Mouse (Mus musculus) megakaryocyte-erythroid progenitor cell, adult 5-6 weeks (primary cell): ENCODE data around the gene Pou2f2. TPM values are rescaled to one million over a fixed set of nuclear protein-coding genes. Genes with fewer than 3 reads are reported as not detected.
"Not testable (repeated sequence)": the region's sequence is repeated elsewhere in the genome, so short reads cannot be mapped to it uniquely, and the experiment has no call there.

Experiments
- ATAC-seq: replicated peaks from 2 replicates; pipeline ENCODE4 v1.8.0; 2016; ENCODE audit warnings: mild to moderate bottlenecking, inconsistent platforms; ENCODE audit not compliant: severe bottlenecking, poor library complexity, low FRiP score, low TSS enrichment
- total RNA-seq, 2 experiments: library from RNA; stranded (forward) in 1 of 2; stranded (reverse) in 1 of 2; fragments of 200-1000, 215-1000 nt in 1 of 2; fragments of >200 nt in 1 of 2; fragmentation: Nextera tagmentation in 1 of 2; gene quantifications; 2 replicates each; pipeline ENCODE4 v1.2.3; 2014 to 2017

Pou2f2 gene
- total RNA-seq, 2 experiments from 2014 or later = 0.57 TPM; not detected in 1

DNA sequence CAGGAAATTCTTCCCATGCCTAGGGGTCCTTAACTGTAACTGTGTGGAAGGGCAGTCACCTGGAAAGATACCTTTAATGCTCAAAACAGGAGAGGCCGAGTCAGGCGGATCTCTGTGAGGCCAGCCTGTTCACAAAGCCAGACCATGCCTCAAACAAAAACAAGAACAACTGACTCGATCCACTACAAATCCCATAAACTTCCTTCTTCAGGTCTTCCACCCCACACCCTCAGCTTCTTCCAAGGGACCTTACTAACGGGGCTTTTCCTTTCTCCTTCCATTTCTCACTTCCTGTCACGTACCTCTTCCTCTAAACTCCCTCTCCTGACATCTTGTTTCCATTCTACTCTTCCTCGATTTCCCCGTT, 103.2 kb downstream of the Pou2f2 start:
- ATAC-seq = no peak

DNA sequence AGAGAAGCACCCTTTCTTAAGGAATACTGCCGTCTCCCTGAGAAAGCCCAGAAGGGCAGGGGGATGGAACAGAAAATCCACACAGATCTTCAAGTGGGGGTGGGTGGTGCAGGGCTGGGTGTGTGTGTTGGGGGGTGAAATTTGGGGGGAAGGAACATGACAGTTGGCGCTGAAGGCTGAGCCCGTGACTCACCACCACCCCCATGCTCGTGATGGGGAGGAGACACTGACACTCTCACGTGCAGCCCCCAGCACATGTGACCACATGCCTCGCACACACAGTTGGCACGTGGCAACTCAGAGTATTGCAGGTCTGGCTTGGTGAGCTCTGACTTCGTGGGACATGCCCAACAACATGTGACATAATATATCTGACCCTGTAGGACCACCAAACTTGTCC, 105.6 kb downstream of the Pou2f2 start:
- no peak for ATAC-seq

DNA sequence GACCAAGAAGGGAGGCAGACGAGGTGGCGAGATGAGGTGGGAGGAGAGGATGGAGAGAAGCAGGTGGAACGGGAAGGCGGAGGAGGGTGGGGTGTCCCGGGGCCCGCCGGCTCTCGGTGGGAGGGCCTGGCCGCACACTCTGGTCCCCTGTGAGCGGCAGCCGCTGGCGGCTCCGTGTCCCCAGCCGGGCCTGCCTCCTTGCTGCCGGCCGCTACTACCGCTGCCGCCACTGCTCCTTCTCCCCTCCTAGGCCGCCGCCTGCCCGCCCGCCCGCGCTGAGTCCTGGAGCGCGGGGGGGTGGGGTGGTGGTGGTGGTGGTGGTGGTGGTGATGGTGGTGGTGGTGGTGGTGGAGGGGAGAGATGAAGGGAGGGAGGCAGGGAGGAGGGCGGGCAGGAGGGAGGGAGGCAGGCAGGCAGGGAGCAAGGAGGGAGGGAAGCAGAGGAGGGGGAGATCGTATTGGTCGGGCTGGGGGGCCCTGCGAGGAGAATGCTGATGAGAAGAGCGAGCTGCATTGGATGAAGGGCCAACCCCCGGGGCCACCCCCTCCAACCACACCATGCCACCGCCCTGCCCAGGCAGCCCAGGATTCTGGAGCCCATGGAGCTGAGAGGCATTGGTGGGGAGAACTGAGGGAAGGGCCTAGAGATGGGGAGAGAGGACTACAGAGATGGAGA, 106.7 kb downstream of the Pou2f2 start:
- no peak for ATAC-seq

DNA sequence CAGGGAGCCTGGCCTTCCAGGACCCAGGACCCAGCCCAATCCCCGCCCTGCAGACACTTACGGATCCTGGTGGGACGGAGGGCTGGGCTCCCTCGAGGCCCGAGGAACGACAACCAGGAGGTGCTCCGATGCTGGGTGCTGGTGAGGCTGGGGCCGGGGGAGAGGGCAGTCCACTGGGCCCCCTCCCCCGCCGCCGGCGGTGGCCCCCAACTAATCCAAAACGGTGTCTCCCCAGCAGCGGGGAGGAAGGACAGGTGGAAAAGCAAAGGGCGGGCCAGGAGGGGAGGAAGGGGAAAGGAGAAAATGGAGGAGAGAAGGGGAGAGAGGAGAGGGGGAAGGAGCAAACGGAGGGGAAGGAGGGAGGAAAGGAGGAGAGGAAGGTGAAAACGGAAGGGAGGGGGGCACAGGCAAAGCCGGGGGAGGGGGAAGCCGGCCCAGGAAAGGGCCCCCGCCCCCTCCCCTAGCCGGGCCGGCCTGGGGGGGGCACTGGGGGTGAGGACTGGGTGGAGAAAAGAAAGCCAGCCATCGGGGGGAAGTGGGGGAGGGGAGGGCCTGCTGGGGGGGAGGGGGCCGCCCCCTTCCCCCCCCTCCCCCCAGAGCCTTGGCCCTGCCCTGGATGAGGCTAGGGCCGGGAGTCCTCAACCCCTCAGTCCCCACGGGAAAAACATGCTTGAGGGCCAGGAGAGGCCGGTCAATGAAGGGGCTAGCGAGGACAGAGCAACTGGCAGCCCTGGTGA, 107.4 kb downstream of the Pou2f2 start, which contains the start of the genes Grik5 and Zfp574:
TSS of gene Grik5 (minus strand) at position 368 of the 737 bp plus-strand sequence.
TSS of gene Zfp574 (plus strand) at position 589 of the 737 bp plus-strand sequence.
- ATAC-seq = no peak

DNA sequence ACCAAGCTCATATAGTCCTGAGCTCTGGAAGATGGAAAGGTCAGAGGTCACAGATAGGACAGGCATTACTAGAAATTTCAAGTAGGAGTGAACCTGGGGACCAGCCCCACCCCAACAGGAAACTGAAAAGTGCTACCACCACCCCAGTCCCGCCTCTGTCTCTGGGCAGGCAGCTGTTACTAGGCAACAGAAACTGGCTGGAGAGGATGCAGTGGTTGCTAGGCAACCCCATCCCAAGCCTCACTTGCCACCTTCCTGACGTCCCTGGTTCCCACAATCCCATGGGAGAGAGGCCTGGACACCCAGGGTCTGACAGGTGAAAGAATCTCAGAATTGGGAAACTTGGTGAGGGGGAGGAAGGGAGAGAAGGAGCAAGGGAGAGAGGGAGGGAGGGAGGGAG, 110.8 kb downstream of the Pou2f2 start:
- ATAC-seq = no peak

DNA sequence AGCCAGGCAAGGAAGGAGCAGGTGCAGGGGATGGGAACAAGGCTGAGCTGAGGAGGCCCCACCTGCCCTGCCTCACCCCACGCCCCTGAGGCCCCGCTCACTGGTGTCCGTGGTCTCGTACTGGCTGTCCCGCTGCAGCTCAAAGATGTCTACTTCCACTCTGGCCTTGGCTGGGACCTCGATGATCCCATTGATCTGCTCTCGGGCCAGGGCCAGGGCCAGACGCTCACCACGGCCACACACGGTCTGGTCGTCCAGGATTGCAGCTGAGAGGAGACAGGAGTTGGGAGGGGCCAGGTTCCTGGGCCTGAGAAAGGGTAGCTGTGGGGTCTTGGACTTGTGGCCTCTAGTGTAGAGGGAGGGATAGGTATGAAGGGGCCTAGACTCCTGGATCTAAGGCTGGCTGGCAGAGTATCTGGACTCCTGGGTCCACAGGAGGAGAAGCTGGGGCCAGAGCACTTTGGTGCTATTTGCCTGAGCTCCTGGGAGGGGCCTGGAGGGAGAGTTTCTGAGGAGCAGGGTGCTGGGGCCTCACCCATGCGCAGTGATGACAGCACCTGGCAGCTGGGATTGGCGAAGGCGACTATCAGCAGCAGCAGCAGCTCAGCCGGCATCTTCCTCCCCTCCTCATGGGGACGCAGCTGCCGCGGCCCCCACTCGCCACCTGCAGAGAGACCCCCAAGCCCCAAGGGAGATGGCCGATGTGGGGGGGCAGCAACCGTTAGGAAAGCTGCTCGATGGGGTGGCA, 111.4 kb downstream of the Pou2f2 start:
- no peak for ATAC-seq

DNA sequence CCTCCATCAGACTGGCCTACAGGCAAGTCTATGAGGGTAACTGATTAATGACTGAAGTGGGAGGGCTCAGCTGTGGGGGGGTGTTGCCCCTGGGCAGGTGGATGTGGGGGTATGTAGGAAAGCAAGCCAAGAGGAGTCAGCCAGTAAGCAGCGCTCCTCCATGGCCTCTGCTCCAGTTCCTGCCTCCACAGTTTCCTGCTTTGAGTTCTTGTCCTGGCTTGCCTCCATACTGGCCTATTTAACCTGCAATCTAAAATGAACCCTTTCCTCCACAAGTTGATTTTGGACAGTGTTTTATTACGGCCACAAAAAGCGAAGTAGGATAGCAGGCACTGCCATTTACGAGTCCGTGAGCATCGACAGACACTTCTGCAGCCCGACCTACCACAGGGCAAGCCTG, 112.2 kb downstream of the Pou2f2 start:
- ATAC-seq = no peak

DNA sequence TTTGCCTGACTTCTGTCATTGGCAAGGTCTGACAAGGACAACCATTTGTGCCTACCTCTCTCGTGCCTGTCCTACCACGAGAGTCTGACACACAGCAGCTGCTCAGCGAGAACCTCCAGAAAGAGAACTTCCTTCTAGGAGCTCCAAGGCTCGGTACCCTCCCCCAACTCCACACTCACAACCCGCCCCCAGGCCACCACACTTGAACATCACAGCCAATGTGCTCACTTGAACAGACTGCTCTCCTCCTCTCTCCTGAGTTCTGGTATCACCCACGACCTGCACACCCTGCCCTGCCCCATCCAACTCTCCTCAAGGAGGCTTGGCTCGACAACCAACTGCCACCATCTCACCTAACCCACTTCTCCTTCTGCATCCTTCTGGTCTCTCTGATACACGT, 115.6 kb downstream of the Pou2f2 start:
- ATAC-seq = no peak

DNA sequence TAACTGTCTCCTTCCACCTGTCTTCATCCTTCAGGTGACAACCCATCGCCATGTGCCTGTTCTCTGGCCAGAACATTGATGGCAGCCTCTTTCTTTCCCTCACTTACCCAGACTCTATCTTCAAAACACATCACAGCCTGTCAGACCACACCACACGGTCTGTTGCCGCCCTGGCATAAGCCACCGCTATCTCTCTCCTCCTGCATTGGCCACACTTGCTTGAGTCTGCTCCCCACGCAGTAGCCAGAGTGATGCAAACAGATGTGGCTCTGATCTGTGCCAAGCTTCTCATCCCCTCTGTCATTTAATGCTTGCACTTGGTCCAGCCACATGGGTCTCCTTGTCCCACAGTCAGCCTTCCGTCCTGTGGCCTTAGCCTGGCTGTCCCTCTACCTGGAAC, 116.2 kb downstream of the Pou2f2 start:
- peak; percentile 96 for ATAC-seq

DNA sequence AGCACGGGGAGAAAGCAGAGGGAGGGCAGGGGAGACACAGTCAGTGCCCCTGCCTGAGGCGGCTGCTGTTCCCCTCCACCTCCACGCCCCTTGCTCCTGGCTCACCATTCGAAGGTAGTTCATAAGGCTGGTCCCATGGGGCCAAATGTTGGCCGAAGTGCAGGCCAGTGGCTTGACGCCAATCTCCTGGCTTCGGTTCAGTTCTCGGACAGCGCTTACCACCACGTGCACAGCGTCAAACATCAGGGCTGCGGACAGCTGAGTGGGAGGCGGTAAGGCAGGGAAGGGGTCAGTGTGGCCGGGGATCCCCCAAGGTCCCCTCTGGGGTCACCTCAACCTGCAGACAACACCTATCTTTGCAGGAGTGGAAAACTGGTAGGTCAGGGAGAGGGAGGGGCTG, 120.7 kb downstream of the Pou2f2 start:
- ATAC-seq = no peak

DNA sequence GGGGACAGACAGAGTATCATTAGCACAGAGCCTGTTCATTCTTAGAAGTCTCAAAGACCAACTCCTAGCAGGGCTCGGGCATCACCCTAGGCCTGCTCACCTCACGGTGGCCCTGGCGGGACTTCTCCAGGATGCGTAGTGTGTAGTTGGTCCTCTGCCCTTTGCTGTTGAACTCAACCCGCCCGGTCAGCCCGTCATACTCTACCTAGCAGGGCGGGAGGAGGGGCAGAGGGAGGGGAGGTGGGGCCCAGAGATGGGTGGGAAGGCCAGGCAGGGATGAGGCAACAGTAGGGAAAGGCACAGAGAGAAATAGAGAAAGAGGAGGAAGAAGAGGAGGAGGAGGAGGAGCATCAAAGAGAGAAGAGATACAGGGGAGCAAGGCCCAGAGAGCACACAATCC, 121.1 kb downstream of the Pou2f2 start:
- ATAC-seq = no peak

DNA sequence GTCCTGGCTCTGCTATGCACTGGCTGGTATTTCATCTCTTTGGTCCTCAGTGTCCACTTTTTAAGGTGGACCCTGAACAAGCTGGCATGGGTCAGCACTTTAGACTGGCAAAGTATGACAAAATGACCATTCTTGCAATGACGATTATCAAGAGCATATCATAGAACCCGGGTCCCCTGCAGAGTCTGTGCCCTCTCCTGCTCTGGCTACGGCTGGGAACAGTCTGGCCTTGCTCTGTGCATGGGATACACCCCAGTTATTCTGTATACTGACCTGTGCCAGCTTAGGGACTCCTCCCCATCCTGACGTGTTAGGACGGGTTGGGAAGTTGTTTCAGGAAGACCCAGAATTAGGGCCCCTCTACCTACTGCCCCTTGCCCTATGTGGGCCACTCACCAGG, 121.6 kb downstream of the Pou2f2 start:
- no peak for ATAC-seq

DNA sequence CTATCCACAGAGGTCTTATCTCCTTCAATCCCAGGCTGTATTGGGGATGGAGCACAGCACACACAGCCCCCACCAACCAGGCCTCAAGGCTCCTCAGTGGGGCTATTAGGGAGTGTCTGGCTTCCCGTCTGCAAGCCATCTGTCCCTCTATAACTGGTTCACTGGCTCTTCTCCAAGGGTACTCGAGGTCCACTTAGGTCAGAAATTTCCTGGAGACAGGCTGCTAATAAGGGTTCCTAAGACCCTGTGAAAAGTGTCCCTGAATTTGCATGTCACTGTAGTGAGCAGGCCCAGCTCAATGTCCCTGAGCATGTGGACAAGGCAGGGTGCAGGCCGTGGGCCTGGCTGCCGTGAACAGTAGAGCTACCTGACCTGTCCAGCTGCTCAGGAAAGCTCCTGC, 122.6 kb downstream of the Pou2f2 start:
- ATAC-seq = no peak

DNA sequence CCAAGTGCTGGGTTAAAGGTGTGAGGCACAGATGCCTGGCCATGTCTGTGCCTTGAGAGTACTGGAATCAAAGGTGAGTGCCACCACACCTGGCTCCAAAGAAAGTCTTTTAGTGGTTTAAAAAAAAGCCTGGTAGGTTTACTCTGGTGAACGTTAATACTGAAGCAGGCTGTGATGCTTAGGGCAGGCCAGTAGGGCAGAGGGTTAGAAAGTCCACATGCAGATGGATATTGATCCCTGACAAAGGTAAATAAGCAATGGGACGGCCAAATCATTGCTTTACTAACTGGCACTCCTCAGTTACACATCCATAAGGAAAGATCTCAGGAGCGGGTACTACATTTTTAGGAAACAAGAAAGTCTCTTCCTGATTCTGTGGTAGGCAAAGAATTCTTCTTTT, 126.9 kb downstream of the Pou2f2 start:
- no peak for ATAC-seq

DNA sequence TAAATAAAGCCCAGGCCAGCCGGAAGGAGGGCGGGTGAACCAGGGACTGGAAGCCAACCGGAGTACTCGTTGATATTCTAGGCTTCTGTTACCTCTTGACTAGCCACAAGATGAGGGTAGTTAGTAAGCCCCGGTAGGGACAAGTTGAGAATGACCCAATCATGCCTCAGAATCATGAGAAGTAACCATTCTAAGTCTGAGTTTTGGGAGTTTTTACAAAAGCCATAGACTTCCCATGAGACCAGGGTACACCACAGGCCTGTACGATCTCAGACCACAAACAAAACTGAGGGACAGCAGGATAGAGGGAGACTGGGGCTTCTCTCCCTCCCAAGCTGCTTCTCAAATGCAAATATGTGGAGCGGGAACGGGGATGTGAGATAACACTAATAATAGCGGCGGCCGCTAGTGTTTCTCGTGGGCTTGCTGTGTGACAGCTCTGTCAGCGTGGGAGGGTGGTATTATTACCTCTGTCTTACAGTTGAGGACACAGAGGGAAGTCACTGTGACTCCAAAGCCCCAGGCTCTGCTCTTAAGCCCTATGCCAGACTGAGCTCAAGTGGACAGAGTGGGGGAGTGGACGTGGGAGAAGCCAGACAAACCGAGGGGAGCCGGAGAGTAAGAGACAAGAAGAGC, 130.1 kb downstream of the Pou2f2 start:
- no peak for ATAC-seq

DNA sequence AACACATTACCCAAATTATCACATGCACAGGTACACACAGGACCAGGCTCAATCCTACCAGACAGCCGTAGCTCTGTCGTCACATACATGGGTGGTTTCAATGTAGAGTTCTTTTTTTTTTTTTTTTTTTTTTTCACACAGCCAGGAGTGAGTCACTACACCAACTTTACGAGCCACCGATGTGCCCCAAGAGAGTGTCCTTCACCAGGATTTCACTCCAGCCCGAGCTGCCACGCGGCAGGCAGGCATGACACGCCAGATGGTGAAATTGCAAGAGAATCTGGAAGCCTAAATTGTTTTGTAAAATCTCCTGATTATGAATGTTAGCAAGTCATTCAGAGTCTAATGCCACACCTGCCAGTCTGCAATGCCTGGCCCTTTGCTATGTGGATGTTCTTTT, 132.2 kb downstream of the Pou2f2 start:
- no peak for ATAC-seq

DNA sequence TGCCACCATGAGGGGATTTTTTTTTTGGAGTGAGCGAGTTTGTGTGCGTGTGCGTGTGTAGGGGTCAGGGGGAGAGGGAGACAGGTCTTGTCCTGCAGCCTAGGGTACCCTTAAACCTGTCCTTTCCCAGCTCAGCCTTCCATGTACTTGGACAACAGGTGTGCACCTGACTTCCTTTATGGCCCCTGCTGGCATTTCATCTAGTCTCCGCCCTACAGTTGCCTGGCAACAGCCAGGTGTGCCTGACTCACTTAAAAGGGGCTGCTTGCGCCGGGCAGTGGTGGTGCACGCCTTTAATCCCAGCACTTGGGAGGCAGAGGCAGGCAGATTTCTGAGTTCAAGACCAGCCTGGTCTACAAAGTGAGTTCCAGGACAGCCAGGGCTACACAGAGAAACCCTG, 134.9 kb downstream of the Pou2f2 start:
- not testable (repeated sequence) for ATAC-seq

DNA sequence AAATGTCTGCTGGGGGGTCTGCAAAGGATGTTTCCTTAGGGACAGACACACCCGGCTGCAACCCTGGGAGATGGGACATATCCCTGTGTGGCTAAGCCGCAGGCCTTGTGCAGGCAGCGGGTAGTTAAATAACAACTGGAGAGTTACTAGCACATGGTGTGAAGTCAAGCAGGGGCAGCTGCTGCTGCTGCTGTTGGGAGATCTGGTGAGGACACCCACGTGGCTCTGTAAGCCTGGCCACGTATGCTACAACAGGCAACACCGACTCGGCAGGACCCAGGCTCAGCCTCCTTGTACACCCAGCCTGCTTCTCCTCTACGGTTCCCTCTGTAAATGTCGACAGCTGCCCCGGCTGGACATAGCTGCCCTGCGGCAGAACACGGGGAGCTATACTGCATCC, 137.6 kb downstream of the Pou2f2 start:
- no peak for ATAC-seq
